Mouse (Mus musculus): ENCODE results near the gene Krtap24-1.

Krtap24-1 gene

GRCm38 (mm10) chr16:88569096-88569495, 43.0 kb downstream of the Krtap24-1 start:
- no peak for DNase-seq (ENCODE audit: low read depth, low spot score)

GRCm38 (mm10) chr16:88563045-88563913, 48.8 kb downstream of the Krtap24-1 start, which contains the start of gene Cldn8:
Cldn8 (minus strand) TSS chr16:88563183.
- DNase-seq (ENCODE audit: low read depth, low spot score): no peak

- DNase-seq (ENCODE audit: low read depth, low spot score): peak; percentile 5
These were observed 50.4 kb downstream of the Krtap24-1 start for GRCm38 (mm10) chr16:88561617-88562164.

Measured in mesoderm, embryonic 11.5 days (tissue).